Mouse (Mus musculus) A20 (cell line): ENCODE results near the gene Rhox4a.
"Not testable (repeated sequence)": the region's sequence is repeated elsewhere in the genome, so short reads cannot be mapped to it uniquely, and the experiment has no call there.

ENCODE experiments used
- DNase-seq: peaks from one replicate; pipeline ENCODE4 v3.0.0-alpha.2; 2011; ENCODE audit warnings: low read depth, low spot score

Rhox4a gene

DNA sequence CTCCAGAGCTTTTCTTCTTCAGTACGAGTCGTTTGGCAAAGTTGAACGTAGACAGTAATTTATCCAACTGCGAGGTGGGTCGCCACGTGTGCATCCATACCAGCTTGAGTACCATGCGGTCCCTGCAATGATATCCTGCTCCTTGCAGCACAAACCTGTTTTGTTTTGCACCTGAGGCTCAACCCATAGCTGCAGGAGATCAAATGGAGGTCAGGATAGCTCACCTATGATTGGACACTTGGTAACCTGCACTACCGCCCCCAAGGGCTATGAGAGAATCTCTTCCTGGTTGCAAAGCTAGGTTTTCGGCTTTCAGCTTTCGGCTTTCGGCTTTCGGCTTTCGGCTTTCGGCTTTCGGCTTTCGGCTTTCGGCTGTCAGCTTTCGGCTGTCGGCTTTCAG, at the start of gene Rhox4a:
Rhox4a (plus strand) TSS at position 301 of the 400 bp plus-strand sequence.
- DNase-seq: not testable (repeated sequence)

DNA sequence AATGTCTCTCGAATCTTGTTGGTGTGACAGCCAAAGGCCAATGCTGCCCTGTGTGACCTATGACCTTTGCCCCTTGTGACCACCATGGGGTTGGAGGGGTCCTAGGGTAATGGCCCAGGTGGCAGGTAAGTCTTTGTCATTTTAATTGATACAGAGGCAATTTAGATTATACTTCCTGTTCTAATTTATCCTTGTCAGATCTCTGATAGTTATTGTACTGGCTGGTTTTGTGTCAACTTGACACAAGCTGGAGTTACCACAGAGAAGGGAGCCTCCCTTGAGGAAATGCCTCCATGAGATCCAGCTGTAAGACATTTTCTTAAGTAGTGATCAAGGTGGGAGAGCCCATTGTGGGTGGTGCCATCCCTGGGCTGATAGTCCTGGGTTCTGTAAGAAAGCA, 43.0 kb upstream of the Rhox4a start, which contains the start of gene Rhox1:
Rhox1 (minus strand) TSS at position 101 of the 400 bp plus-strand sequence.
- DNase-seq: not testable (repeated sequence)

DNA sequence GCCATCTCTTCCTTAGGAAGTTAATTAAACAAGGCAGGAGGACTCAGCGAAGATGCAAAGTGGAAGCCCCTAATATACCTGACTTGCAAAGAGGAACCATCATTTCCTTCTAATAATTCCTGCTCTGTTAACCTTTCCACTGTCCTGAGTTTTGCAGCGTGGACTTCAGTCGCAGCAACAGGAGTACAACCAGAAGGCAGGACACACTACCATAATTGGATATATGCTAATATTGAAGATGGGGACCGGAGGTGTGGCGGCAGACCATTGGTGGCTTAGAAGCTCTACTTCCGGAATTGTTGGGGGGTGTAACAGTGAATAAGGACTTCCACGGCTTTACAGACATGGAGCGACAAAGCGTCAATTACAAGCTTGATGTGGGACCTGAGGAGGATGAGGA, 20.5 kb upstream of the Rhox4a start, which contains the start of gene Rhox2a:
Rhox2a (plus strand) TSS at position 301 of the 400 bp plus-strand sequence.
- DNase-seq: not testable (repeated sequence)

DNA sequence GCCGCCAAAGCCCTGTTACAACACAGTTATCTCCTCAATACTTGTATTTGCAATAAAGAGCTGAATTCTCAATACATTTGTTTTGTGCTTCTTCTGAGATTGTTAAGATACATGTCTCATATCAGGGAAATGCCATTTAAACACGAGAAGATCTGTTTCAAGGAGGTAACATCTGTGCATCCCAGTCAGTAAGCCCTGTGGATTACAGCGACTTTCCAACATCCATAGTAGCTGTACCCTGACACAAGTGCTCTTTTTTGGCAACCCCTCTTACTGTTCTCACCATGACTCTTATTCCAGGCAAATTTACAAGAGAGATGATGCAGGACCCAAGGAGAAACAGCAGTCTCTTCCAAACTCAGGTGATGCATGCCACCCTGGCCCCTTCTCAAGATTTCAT, 15.5 kb upstream of the Rhox4a start, which contains the start of gene Rhox3a:
Rhox3a (plus strand) TSS at position 301 of the 400 bp plus-strand sequence.
- not testable (repeated sequence) for DNase-seq
